Mouse (Mus musculus) ES-E14 (cell line): ENCODE data around the gene Smim1. TPM values are rescaled to one million over a fixed set of nuclear protein-coding genes. Genes with fewer than 3 reads are reported as not detected.
A peak's percentile ranks its signal among the peaks of the same experiment; 100 is the strongest.

Experiments used
- DNase-seq: peaks from one replicate; pipeline ENCODE4 v3.0.0-alpha.2; 2013; ENCODE audit warnings: low read depth, low spot score
- H3K27ac ChIP-seq: 2 replicates; pipeline ENCODE4 v1.5.1; 2012; ENCODE audit warnings: low read depth, mild to moderate bottlenecking, low read length, moderate library complexity, mixed read lengths; ENCODE audit not compliant: poor library complexity, insufficient read depth, severe bottlenecking
- H3K36me3 ChIP-seq: 2 replicates; pipeline ENCODE4 v1.6.1; 2012; ENCODE audit warnings: mild to moderate bottlenecking, low read length, moderate library complexity, mixed read lengths; ENCODE audit not compliant: control insufficient read depth, poor library complexity, insufficient read depth, severe bottlenecking
- H3K4me1 ChIP-seq, 2 experiments: fragments of 150-350 bp in 1 of 2; sonication (generic) in 1 of 2; 2 replicates each; pipeline ENCODE4 v1.6.1; 2012; ENCODE audit warnings: low read length in 2 of 2, mild to moderate bottlenecking in 1 of 2, mixed read lengths in 1 of 2; ENCODE audit not compliant: control insufficient read depth in 2 of 2, insufficient read depth in 2 of 2, poor library complexity in 1 of 2
- H3K4me3 ChIP-seq, 2 experiments: fragments of 150-350 bp in 1 of 2; sonication (generic) in 1 of 2; 2 replicates each; pipeline ENCODE4 v1.5.1; 2012; ENCODE audit warnings: low read length in 2 of 2, low read depth in 1 of 2, mild to moderate bottlenecking in 1 of 2, mixed read lengths in 1 of 2; ENCODE audit not compliant: insufficient read depth in 1 of 2, poor library complexity in 1 of 2, severe bottlenecking in 1 of 2
- H3K9ac ChIP-seq: 2 replicates; pipeline ENCODE4 v1.6.1; 2012; ENCODE audit warnings: low read depth, mild to moderate bottlenecking, low read length, mixed read lengths; ENCODE audit not compliant: poor library complexity, insufficient read depth, severe bottlenecking
- H3K9me3 ChIP-seq: fragments of 150-350 bp; sonication (generic); 2 replicates; pipeline ENCODE4 v1.6.1; 2012; ENCODE audit warnings: low read depth, mild to moderate bottlenecking, low read length; ENCODE audit not compliant: control insufficient read depth, insufficient read depth
- CHD2 ChIP-seq: IDR thresholded peaks from 2 replicates; pipeline ENCODE4 v1.6.1; 2014; ENCODE audit warnings: mild to moderate bottlenecking, low read depth, low read length, inconsistent platforms
- HCFC1 ChIP-seq: IDR thresholded peaks from 2 replicates; pipeline ENCODE4 v1.6.1; 2012; ENCODE audit warnings: low read length, inconsistent platforms, borderline replicate concordance; ENCODE audit not compliant: insufficient read depth
- MAFK ChIP-seq: IDR thresholded peaks from 2 replicates; pipeline ENCODE4 v1.6.1; 2014; ENCODE audit warnings: mild to moderate bottlenecking, low read depth, low read length, inconsistent platforms; ENCODE audit not compliant: insufficient read depth
- ZC3H11A ChIP-seq: IDR thresholded peaks from 2 replicates; pipeline ENCODE4 v1.6.1; 2012; ENCODE audit warnings: low read depth, mild to moderate bottlenecking, inconsistent platforms, low read length, borderline replicate concordance
- ZNF384 ChIP-seq: IDR thresholded peaks from 2 replicates; pipeline ENCODE4 v1.6.1; 2012; ENCODE audit warnings: low read depth, low read length, inconsistent platforms
- in situ Hi-C, 2 experiments: fragments of 600-800 bp; cut with MboI; formaldehyde crosslinking; loops; one replicate each; pipeline ENCODE4 v1.15.1; 2025; ENCODE audit warnings: low sequenced_read_pairs in 2 of 2, inconsistent platforms in 1 of 2; ENCODE audit not compliant: unreplicated experiment in 2 of 2
- total RNA-seq: library from RNA; depleted of rRNA; stranded (reverse); fragments of 300-350 nt; gene quantifications from 2 replicates; pipeline ENCODE4 v1.2.3, GENCODE M21; 2012

Smim1 gene
- total RNA-seq, 1 experiment = 2.9 TPM

DNA sequence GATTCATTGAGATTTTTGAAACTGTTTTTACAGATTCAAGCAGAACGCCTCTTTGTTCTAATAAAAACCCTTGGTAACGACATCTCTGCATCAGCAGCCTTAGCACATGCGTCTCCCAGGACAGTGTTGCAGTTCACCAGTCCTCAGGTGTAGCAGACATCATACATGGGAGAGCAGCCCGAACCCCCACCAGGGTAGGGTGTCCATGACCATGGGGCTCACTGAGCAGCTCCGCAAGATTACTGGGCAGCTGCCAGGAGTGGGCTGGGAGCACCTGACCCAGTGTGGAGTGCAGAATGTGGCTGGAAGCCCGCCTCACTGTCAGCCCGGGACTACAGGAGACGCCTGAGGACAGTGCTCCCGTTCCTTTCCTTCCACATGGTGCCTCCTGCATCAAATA, 4.6 kb downstream of the Smim1 start:
- no peak overlapping the region for H3K27ac ChIP-seq
- H3K9me3 ChIP-seq = no peaks in the 10 kb centered on the region
- no peak for DNase-seq
- no peak overlapping the region for H3K4me3 ChIP-seq
- H3K36me3 ChIP-seq = peaks cover 50% of the 10 kb centered on the region
- H3K9ac ChIP-seq = no peak overlapping the region
- peaks cover 0 to 4% of the 10 kb centered on the region in 2 experiments; a peak in 1 of 4 replicates for H3K4me1 ChIP-seq
- in situ Hi-C loops = no loop called here
- TF ChIP-seq ZC3H11A (no peak), MAFK (no peak), CHD2 (no peak), ZNF384 (no peak), HCFC1 (no peak)

DNA sequence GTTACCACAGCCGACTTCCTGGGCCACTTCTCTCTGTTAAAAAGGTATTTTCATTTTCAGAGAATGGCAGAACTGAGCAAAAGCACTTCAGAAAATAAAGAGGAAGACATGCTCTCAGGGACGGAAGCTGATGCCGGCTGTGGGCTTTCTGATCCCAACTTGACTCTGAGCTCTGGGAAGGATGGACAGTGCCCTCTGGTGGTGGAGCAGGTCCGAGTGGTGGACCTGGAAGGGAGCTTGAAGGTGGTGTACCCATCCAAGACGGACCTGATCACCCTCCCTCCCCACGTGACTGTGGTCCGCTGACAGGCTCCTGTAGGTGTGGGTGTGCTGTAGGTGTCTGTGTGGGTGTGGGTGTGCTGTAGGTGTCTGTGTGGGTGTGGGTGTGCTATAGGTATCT, 6.5 kb downstream of the Smim1 start:
- Histone ChIP-seq H3K4me1 (0 out of 4 replicates have a peak, but pooled peaks cover 0 to 2% of the 10 kb centered on the region in 2 experiments), H3K27ac (no peak overlapping the region), H3K36me3 (peaks cover 63% of the 10 kb centered on the region), H3K4me3 (no peak overlapping the region), H3K9ac (no peak overlapping the region), H3K9me3 (no peaks in the 10 kb centered on the region)
- TF ChIP-seq HCFC1 (no peak), ZC3H11A (no peak), MAFK (no peak), CHD2 (no peak), ZNF384 (no peak)
- peak; percentile 45 for DNase-seq
- in situ Hi-C loops = no loop called here

DNA sequence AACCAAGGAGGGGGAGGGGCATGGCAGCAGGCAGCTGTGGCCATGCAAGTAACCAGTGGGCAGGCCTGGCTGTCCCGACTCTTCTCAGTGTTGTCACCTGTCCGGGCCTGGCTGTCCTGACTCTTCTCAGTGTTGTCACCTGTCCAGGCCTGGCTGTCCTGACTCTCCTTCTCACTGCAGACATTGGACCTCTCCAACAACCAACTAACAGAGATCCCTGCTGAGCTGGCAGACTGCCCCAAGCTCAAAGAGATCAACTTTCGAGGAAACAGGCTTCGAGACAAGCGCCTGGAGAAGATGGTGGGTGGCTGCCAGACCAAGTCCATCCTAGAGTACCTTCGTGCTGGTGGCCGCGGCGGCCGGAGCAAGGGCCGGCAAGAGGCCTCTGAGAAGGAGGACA, 10.6 kb downstream of the Smim1 start:
- no peak for DNase-seq
- in situ Hi-C loops = no loop called here
- no peak overlapping the region for H3K9ac ChIP-seq
- H3K4me3 ChIP-seq = no peak overlapping the region
- H3K4me1 ChIP-seq = peaks cover 5 to 14% of the 10 kb centered on the region in 2 experiments; a peak in 2 of 4 replicates
- H3K36me3 ChIP-seq = peaks cover 56% of the 10 kb centered on the region
- TF ChIP-seq CHD2 (no peak), ZC3H11A (no peak), HCFC1 (no peak), MAFK (no peak), ZNF384 (no peak)
- H3K9me3 ChIP-seq = no peaks in the 10 kb centered on the region
- H3K27ac ChIP-seq = no peak overlapping the region

DNA sequence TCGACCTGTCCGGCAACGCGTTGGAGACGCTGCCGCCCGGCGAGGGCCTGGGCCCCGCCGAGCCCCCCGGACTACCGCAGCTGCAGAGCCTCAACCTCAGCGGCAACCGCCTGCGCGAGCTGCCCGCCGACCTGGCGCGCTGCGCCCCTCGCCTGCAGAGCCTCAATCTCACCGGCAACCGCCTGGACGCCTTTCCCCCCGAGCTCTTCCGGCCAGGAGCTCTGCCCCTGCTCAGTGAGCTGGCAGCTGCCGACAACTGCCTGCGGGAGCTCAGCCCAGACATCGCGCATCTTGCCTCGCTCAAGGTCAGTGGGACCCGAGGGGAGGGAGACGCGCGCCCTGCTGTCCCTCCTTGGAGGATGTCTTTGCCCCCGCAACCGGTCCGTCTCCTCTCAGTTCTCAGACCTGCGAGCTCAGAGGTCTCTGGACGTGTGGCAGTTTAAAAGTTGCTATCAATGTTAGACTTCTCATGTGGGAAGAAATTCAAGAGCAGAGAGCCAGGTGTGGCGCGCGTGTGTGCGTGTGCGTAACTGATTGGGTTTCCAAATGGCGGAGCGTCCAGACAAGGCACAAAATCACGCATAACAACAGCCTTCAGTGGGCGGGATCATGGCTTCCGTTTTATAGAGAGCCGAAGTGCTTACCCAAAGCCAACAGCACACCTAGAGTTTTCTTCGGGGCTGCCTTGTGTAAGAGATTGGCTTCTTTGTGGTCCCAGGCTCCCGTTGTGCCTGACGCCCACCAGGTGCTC, 13.7 kb downstream of the Smim1 start:
- TF ChIP-seq HCFC1 (0 out of 2 replicates have a peak, but pooled peaks have one; percentile 11), CHD2 (no peak)

More for the DNA sequence above, 13.7 kb downstream of the Smim1 start:
- in situ Hi-C loops = no loop called here
- peak; percentile 20 for DNase-seq
- peaks cover 27% of the 10 kb centered on the region for H3K36me3 ChIP-seq
- H3K4me3 ChIP-seq = peak overlapping the region; percentile 82 to 99
- H3K9ac ChIP-seq = peak overlapping the region; percentile 95
- peaks cover 5 to 14% of the 10 kb centered on the region in 2 experiments; a peak in 2 of 4 replicates for H3K4me1 ChIP-seq
- peak overlapping the region; percentile 11 for H3K27ac ChIP-seq
- H3K9me3 ChIP-seq = no peaks in the 10 kb centered on the region
